Mouse (Mus musculus): ENCODE data around the gene Mmp15. TPM values are rescaled to one million over a fixed set of nuclear protein-coding genes. Genes with fewer than 3 reads are reported as not detected.

Gene Mmp15
- polyA plus RNA-seq, 1 experiment from 2014 or later, result 0.85 TPM

DNA sequence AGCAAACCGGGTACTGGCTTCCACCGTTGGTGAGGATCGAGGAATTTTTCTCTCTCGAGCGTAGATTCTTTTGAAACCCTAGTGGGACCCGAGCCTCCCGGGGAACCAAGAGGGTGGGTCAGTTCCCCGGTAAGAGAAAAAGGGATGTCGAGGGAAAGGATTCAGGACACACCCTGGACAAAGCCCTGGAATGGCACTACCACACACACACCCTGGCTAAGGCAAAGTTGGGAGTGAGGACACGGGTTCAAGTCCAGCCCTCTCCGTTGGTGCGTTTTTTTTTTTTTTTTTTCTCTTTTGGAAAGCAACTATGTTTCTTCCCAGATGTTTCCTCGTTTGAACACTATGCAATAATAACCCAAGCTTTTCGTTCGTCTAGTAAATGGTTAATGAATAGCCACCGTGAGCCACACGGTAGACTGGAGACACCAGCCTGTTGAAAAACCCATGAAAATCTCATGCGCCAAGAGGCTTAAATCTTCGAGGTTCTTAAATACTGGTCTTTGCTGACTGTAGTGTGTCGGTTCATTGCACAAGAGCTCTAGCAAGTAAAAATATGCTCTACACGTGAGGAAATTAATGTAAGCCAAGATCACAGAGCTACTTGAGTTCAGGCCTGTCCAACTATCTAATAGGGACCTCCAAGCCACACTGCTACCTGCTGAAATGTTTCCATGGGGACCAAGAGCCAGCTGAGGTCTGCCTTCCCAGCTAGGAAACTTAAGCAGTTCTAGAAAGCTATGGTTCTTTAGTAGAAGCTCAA lies 19.4 kb upstream of the Mmp15 start:
- WGBS (ENCODE audit: insufficient replicate concordance), result 22% methylated on average over 21 of the region's 21 CpGs
- H3K36me3 ChIP-seq (ENCODE audit: control insufficient read depth, insufficient read depth), result peaks cover 16% of the 10 kb centered on the region
- H3K4me3 ChIP-seq (ENCODE audit: low read depth, low read length), result peak overlapping the region; percentile 77
- peak overlapping the region; percentile 78 for H3K9ac ChIP-seq (ENCODE audit: low read depth, low read length)
- no peaks in the 10 kb centered on the region for H3K9me3 ChIP-seq (replicated peaks; ENCODE audit: control insufficient read depth, low read length)
- ATAC-seq (ENCODE audit: low read depth), result no peak
- H3K27ac ChIP-seq (ENCODE audit: low read length), result peak overlapping the region; percentile 94
- H3K27me3 ChIP-seq (ENCODE audit: control insufficient read depth, insufficient read depth, low read depth, low read length), result no peaks in the 10 kb centered on the region
- peak overlapping the region; percentile 94 for H3K4me2 ChIP-seq (ENCODE audit: low read depth, low read length)
- H3K4me1 ChIP-seq (ENCODE audit: control insufficient read depth, low read depth, low read length), result peaks cover 21% of the 10 kb centered on the region

DNA sequence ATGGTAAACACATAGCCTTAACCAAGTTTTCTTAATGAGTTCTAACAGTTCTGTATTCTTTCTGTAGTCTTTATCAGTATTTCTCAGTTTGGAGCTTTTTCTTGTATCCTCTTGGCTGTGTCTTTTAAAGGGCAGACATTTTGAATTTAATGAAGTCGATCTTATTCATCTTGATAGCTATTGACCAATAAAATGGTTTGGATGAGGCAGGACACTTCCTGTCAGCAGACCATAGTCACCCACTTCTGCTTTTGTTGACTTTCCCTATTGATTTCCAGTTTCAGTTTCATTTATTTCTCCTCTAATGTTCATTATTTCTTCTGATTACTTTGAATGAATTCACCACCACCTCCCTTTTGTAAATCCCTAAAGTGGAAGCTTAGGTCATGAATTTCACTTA lies 16.4 kb upstream of the Mmp15 start:
- Histone ChIP-seq H3K9me3 (replicated peaks; ENCODE audit: control insufficient read depth, low read length) (no peaks in the 10 kb centered on the region), H3K4me1 (ENCODE audit: control insufficient read depth, low read depth, low read length) (peaks cover 15% of the 10 kb centered on the region), H3K9ac (ENCODE audit: low read depth, low read length) (no peak overlapping the region), H3K27me3 (ENCODE audit: control insufficient read depth, insufficient read depth, low read depth, low read length) (no peaks in the 10 kb centered on the region), H3K36me3 (ENCODE audit: control insufficient read depth, insufficient read depth) (no peaks in the 10 kb centered on the region; the same call in 1 of the 2 replicates), H3K4me3 (ENCODE audit: low read depth, low read length) (no peak overlapping the region), H3K4me2 (ENCODE audit: low read depth, low read length) (no peak overlapping the region), H3K27ac (ENCODE audit: low read length) (no peak overlapping the region)
- 47% methylated on average over 1 of the region's 1 CpGs for WGBS (ENCODE audit: insufficient replicate concordance)
- no peak for ATAC-seq (ENCODE audit: low read depth)

DNA sequence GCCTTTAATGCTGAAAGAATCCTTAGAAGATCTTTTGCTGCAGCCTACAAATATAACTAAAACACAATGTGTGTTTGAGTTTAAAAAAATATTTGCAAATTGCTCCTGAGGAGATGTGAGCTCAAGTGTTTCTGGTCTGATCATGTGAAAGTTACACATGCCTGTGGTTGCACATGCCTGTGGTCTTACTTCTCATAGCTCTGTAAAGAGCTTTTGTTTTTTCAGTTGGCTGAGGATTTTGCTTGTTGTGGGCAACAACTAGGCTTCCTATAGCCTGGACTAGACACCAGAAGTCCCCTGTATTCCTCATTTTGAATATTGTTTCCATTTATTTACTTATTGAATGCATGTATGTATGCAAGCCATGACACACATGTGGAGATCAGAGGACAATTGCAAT lies 15.7 kb upstream of the Mmp15 start:
- H3K27me3 ChIP-seq (ENCODE audit: control insufficient read depth, insufficient read depth, low read depth, low read length), result no peaks in the 10 kb centered on the region
- H3K4me3 ChIP-seq (ENCODE audit: low read depth, low read length), result no peak overlapping the region
- no peak for ATAC-seq (ENCODE audit: low read depth)
- no peaks in the 10 kb centered on the region; the same call in 1 of the 2 replicates for H3K36me3 ChIP-seq (ENCODE audit: control insufficient read depth, insufficient read depth)
- no peak overlapping the region for H3K4me2 ChIP-seq (ENCODE audit: low read depth, low read length)
- peaks cover 8% of the 10 kb centered on the region for H3K4me1 ChIP-seq (ENCODE audit: control insufficient read depth, low read depth, low read length)
- no peaks in the 10 kb centered on the region for H3K9me3 ChIP-seq (replicated peaks; ENCODE audit: control insufficient read depth, low read length)
- no peak overlapping the region for H3K27ac ChIP-seq (ENCODE audit: low read length)
- H3K9ac ChIP-seq (ENCODE audit: low read depth, low read length), result no peak overlapping the region

DNA sequence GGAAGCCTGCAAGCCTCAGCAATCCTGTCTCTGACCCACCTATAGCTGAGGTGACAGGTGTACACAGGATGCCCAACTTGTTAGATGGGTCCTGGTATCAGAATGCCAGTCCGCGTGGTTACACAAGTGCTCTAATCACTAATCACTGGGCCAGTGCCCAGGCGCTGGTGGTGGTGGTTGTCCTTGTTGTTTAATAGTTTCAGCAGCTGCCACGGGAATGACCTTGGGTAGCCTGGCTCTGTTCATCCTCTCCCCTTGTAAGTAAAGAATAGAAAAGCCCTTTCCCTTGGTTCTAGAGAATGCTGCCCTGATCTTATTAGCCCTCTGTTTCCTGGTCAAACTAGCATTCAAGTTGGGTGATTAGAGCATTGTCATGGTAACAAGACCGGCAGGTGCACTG lies 10.3 kb upstream of the Mmp15 start:
- no peaks in the 10 kb centered on the region for H3K9me3 ChIP-seq (replicated peaks; ENCODE audit: control insufficient read depth, low read length)

DNA sequence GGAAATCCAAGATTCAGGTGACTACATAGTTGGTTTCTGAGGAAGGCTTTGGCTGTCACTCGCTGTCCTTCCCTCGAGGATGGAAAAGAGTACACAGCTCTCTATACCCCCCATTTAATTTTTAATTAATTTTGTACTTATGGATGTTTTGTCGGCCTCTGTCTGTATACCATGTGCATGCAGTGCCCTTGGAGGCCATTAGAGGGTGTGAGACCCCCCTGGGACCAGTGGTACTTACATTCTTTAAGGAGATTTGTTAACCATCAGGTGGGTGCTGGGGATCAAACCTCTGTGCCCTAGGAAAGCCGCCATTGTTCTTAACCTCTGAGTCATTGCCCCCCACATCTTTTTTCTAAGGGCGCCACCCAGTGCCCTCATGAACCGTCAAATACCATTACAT lies 7.4 kb upstream of the Mmp15 start:
- H3K9me3 ChIP-seq (replicated peaks; ENCODE audit: control insufficient read depth, low read length), result no peaks in the 10 kb centered on the region
- H3K4me2 ChIP-seq (ENCODE audit: low read depth, low read length), result no peak overlapping the region
- H3K27ac ChIP-seq (ENCODE audit: low read length), result no peak overlapping the region
- H3K36me3 ChIP-seq (ENCODE audit: control insufficient read depth, insufficient read depth), result no peaks in the 10 kb centered on the region
- no peaks in the 10 kb centered on the region for H3K4me1 ChIP-seq (ENCODE audit: control insufficient read depth, low read depth, low read length)
- H3K4me3 ChIP-seq (ENCODE audit: low read depth, low read length), result no peak overlapping the region
- peaks cover 3% of the 10 kb centered on the region; the same call in 1 of the 2 replicates for H3K27me3 ChIP-seq (ENCODE audit: control insufficient read depth, insufficient read depth, low read depth, low read length)
- H3K9ac ChIP-seq (ENCODE audit: low read depth, low read length), result no peak overlapping the region
- 63% methylated on average over 6 of the region's 6 CpGs for WGBS (ENCODE audit: insufficient replicate concordance)
- no peak for ATAC-seq (ENCODE audit: low read depth)

More for the DNA sequence above, 10.3 kb upstream of the Mmp15 start:
- Histone ChIP-seq H3K4me1 (ENCODE audit: control insufficient read depth, low read depth, low read length) (no peaks in the 10 kb centered on the region), H3K9ac (ENCODE audit: low read depth, low read length) (no peak overlapping the region), H3K27me3 (ENCODE audit: control insufficient read depth, insufficient read depth, low read depth, low read length) (no peaks in the 10 kb centered on the region), H3K36me3 (ENCODE audit: control insufficient read depth, insufficient read depth) (no peaks in the 10 kb centered on the region), H3K4me2 (ENCODE audit: low read depth, low read length) (no peak overlapping the region), H3K4me3 (ENCODE audit: low read depth, low read length) (no peak overlapping the region), H3K27ac (ENCODE audit: low read length) (no peak overlapping the region)
- WGBS (ENCODE audit: insufficient replicate concordance), result 70% methylated on average over 5 of the region's 5 CpGs
- ATAC-seq (ENCODE audit: low read depth), result no peak

DNA sequence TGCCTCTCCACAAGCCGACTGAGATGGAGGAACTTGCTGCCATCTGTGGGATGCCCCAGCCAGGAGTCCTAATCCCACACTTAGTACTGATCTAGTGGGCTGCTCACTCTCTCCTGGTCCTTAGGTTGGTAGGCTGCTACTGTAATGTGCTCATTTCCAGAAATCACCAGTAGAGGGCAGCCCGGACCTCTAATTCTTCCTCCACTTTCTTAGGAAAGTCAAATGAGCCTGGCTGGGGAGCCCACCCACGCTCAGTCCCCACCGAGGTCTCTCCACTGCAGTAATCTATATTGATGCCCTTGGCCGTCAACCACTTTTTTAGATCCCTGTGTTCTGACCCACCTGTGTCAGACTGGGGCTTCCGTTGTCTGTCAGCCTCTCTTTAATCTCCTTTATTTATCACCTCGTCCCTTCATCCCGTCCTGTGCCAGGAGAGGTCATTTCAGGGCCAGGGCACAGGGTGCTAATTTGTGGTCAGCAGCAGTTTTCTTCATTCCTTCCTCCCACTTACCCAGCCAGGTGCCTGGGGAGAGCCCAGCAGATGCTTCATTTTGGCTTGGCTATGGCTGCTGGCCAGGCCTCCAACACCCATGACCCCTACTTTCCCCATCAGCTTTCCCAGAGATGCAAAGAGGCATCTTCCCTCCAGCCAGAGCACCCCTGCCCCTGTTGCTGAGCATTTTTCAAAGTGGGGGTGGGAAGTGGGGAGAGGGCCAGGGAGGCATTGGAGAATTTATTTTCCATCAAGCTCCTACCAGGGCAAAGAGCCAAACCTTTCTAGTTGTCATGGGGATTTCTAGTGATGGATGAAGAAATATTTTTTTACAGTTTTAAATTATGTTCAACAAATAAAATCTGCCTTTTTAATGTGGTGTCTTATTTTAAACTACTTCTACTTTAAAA lies 5.2 kb upstream of the Mmp15 start:
- Histone ChIP-seq H3K4me2 (ENCODE audit: low read depth, low read length) (no peak overlapping the region), H3K36me3 (ENCODE audit: control insufficient read depth, insufficient read depth) (no peaks in the 10 kb centered on the region), H3K4me3 (ENCODE audit: low read depth, low read length) (no peak overlapping the region), H3K9ac (ENCODE audit: low read depth, low read length) (no peak overlapping the region), H3K27me3 (ENCODE audit: control insufficient read depth, insufficient read depth, low read depth, low read length) (peaks cover 19% of the 10 kb centered on the region), H3K4me1 (ENCODE audit: control insufficient read depth, low read depth, low read length) (no peaks in the 10 kb centered on the region; the same call in 1 of the 2 replicates), H3K9me3 (replicated peaks; ENCODE audit: control insufficient read depth, low read length) (no peaks in the 10 kb centered on the region), H3K27ac (ENCODE audit: low read length) (no peak overlapping the region)
- no peak for ATAC-seq (ENCODE audit: low read depth)
- 38% methylated on average over 8 of the region's 8 CpGs for WGBS (ENCODE audit: insufficient replicate concordance)

DNA sequence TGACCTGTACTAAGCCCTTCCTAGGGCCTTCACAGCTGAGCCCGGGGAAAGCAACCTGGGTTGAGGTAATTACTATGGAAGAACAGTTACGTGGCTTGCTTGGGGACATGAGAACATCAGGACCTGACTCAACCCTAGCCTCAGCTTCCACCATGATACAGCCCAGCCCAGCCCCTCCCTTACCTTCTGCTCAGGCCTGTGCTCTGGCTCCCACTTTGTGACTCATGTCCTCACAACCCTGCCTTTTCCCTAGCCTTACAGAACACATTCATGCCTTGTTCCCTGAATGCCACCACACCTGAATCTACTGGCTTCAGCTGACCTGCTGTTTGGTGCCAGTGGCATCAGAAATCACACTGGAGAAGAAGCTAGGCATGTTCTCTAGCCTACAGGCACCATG lies 3.7 kb upstream of the Mmp15 start:
- H3K27ac ChIP-seq (ENCODE audit: low read length), result no peak overlapping the region
- no peak for ATAC-seq (ENCODE audit: low read depth)
- WGBS (ENCODE audit: insufficient replicate concordance), result 59% methylated on average over 2 of the region's 2 CpGs

DNA sequence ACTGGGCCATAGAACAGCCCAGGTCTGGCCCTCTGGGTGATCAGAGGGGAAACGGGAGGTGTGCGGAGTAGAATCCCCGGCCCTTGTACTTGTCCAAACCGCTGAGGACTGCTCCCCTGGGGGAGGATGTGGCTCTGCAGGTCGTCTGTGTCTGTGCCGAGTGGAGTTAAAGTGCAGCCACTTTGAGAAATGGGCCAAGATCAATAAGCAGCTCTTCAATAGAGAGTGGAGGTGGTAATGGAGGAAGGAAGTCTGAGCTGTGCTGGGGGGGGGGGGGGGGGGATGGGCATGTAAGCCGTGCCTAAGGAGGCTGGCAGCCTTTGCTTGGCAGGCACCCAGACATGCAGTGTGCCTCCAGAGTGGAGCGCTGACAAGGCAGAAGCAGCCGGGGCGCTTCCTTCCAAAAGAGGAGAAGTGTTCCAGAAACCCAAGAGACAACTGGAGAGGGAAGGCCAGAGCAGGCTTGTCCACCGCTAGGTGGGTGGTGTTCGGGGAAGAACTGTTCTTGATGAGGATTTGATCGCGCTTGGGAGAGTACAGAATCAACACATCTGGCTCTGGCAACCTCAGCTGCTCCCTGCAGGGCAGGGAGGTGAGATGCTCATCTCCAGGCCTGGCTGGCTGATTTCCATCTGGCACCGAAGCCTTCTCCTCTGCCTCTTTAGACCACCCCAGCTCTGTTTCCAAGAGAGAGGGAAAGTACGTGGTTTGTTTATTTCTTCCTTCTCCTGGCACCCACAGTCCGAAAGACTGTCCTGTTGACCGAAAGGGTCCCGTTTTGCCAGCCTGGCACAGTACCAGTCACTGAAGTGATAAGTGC lies 3.0 kb upstream of the Mmp15 start:
- Histone ChIP-seq H3K27ac (ENCODE audit: low read length) (no peak overlapping the region), H3K36me3 (ENCODE audit: control insufficient read depth, insufficient read depth) (no peaks in the 10 kb centered on the region), H3K4me2 (ENCODE audit: low read depth, low read length) (no peak overlapping the region), H3K4me3 (ENCODE audit: low read depth, low read length) (no peak overlapping the region), H3K9ac (ENCODE audit: low read depth, low read length) (no peak overlapping the region), H3K4me1 (ENCODE audit: control insufficient read depth, low read depth, low read length) (no peaks in the 10 kb centered on the region; the same call in 1 of the 2 replicates), H3K27me3 (ENCODE audit: control insufficient read depth, insufficient read depth, low read depth, low read length) (peaks cover 41% of the 10 kb centered on the region), H3K9me3 (replicated peaks; ENCODE audit: control insufficient read depth, low read length) (no peaks in the 10 kb centered on the region)
- ATAC-seq (ENCODE audit: low read depth), result no peak
- 52% methylated on average over 18 of the region's 19 CpGs for WGBS (ENCODE audit: insufficient replicate concordance)

More for the DNA sequence above, 3.7 kb upstream of the Mmp15 start:
- H3K4me2 ChIP-seq (ENCODE audit: low read depth, low read length), result no peak overlapping the region
- no peaks in the 10 kb centered on the region for H3K36me3 ChIP-seq (ENCODE audit: control insufficient read depth, insufficient read depth)
- no peaks in the 10 kb centered on the region; the same call in 1 of the 2 replicates for H3K4me1 ChIP-seq (ENCODE audit: control insufficient read depth, low read depth, low read length)
- H3K27me3 ChIP-seq (ENCODE audit: control insufficient read depth, insufficient read depth, low read depth, low read length), result peaks cover 34% of the 10 kb centered on the region
- H3K9ac ChIP-seq (ENCODE audit: low read depth, low read length), result no peak overlapping the region
- no peak overlapping the region for H3K4me3 ChIP-seq (ENCODE audit: low read depth, low read length)
- H3K9me3 ChIP-seq (replicated peaks; ENCODE audit: control insufficient read depth, low read length), result no peaks in the 10 kb centered on the region

All from liver, embryonic 16.5 days (tissue).